Mouse (Mus musculus): ENCODE data around the gene Olfr748.
"Not testable (repeated sequence)": the region's sequence is repeated elsewhere in the genome, so short reads cannot be mapped to it uniquely, and the experiment has no call there.

Olfr748 gene

GRCm38 (mm10) chr14:50707073-50707472 lies at the start of gene Olfr748:
TSS of gene Olfr748 (plus strand) at chr14:50707373.
- no peak for DNase-seq (ENCODE audit: low spot score in 2 of 2)

GRCm38 (mm10) chr14:50693106-50693505 lies 14.1 kb upstream of the Olfr748 start, which contains the start of gene Olfr747:
TSS of gene Olfr747 (minus strand) at chr14:50693206.
- DNase-seq (ENCODE audit: low spot score in 2 of 2) = no peak

- not testable (repeated sequence) for DNase-seq (ENCODE audit: low spot score in 2 of 2)
Measured at GRCm38 (mm10) chr14:50719875-50720274, 12.7 kb downstream of the Olfr748 start.

- not testable (repeated sequence) for DNase-seq (ENCODE audit: low spot score in 2 of 2)
Measured at GRCm38 (mm10) chr14:50722371-50722770, 15.2 kb downstream of the Olfr748 start.

GRCm38 (mm10) chr14:50740334-50740733 lies 33.2 kb downstream of the Olfr748 start:
- no peak for DNase-seq (ENCODE audit: low spot score in 2 of 2)

GRCm38 (mm10) chr14:50741584-50741983 lies 34.4 kb downstream of the Olfr748 start:
- DNase-seq (ENCODE audit: low spot score in 2 of 2) = no peak

- DNase-seq (ENCODE audit: low spot score in 2 of 2) = no peak
Measured at GRCm38 (mm10) chr14:50744994-50745393, 37.8 kb downstream of the Olfr748 start, which contains the start of gene Olfr749. TSS of gene Olfr749 (minus strand) at chr14:50745094.

GRCm38 (mm10) chr14:50758416-50759085 lies 51.4 kb downstream of the Olfr748 start:
- DNase-seq (ENCODE audit: low spot score in 2 of 2) = peak in 1 of 2 experiments; percentile 36

All from right cerebral cortex, postnatal 10 days (tissue).